Mouse (Mus musculus): ENCODE measurements around the gene Rnf182. TPM values are rescaled to one million over a fixed set of nuclear protein-coding genes. Genes with fewer than 3 reads are reported as not detected.
A peak's percentile ranks its signal among the peaks of the same experiment; 100 is the strongest.

Rnf182 gene
- 5.5 and 5.9 TPM in 2 replicates for polyA plus RNA-seq (2014; fragmentation: Nextera tagmentation; extraction: Ambion mirVana)

DNA sequence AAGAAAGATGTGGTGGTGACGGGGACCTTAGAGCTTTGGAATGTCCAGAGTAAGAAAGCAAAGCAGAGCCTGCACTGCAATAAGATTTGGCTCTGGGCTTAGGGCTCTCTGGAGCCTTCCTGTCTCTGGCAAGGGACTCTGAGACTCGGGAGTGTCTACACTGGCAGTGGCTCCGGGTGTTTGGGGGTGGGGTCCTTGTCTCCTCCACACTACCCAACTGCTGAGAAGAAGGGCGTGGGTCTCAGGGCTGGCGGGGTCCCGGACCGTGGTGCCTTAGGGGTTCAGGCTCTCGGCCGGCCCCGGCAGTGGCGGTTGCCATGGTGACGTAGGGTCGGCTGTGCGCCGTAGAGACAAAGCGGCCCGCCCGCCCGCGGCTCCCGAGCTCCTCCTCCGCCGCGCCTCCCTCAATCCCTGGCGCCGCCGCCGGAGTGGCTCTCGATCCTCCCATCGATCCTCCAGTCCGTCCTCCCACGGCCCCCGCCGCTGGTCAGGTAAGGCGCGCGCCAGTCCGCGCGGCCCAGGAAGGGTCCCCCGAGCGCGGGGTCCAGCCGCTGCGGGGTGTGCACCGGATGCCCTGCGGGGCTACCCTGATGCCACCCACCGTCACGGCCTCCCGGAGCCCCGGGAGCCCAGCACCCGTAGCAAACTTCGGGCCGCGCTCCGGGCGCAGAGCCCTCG is at the start of gene Rnf182:
Gene Rnf182 (plus strand): TSS at position 134 of the 678 bp plus-strand sequence.
- Histone ChIP-seq H3K36me3 (ENCODE audit: control insufficient read depth, insufficient read depth, low read length) (no peaks in the 10 kb centered on the region), H3K27ac (replicated peaks; ENCODE audit: low read depth, low read length) (no peak within 1 kb of the TSS), H3K9me3 (ENCODE audit: control insufficient read depth, low read length) (no peaks in the 10 kb centered on the region), H3K9ac (ENCODE audit: low read length) (peak within 1 kb of the TSS; percentile 89), H3K4me3 (ENCODE audit: low read depth, low read length) (peak within 1 kb of the TSS; percentile 79), H3K4me2 (ENCODE audit: low read depth, severe bottlenecking) (peak within 1 kb of the TSS; percentile 85), H3K27me3 (ENCODE audit: control insufficient read depth, insufficient read depth, low read length) (0 out of 2 replicates have a peak, but pooled peaks cover 3% of the 10 kb centered on the region), H3K4me1 (ENCODE audit: control insufficient read depth, insufficient read depth, low read length) (peaks cover 8% of the 10 kb centered on the region; the same call in 1 of the 2 replicates)
- DNase-seq (ENCODE audit: low spot score) (peak; percentile 90), ATAC-seq (ENCODE audit: insufficient number of reproducible peaks, low FRiP score, low TSS enrichment, low read depth) (peak; percentile 88)
- WGBS = under 1% methylated on average over 58 of the region's 58 CpGs

GRCm38 (mm10) chr13:43566184-43566583 is 49.3 kb upstream of the Rnf182 start:
- no peak for ATAC-seq (ENCODE audit: insufficient number of reproducible peaks, low FRiP score, low TSS enrichment, low read depth)
- H3K27ac ChIP-seq (replicated peaks; ENCODE audit: low read depth, low read length) = no peak overlapping the region
- 93% methylated on average over 8 of the region's 8 CpGs for WGBS
- no peaks in the 10 kb centered on the region for H3K9me3 ChIP-seq (ENCODE audit: control insufficient read depth, low read length)
- H3K4me3 ChIP-seq (ENCODE audit: low read depth, low read length) = no peak overlapping the region
- no peaks in the 10 kb centered on the region for H3K4me1 ChIP-seq (ENCODE audit: control insufficient read depth, insufficient read depth, low read length)
- H3K9ac ChIP-seq (ENCODE audit: low read length) = no peak overlapping the region
- no peaks in the 10 kb centered on the region for H3K36me3 ChIP-seq (ENCODE audit: control insufficient read depth, insufficient read depth, low read length)
- DNase-seq (ENCODE audit: low spot score) = no peak
- H3K4me2 ChIP-seq (ENCODE audit: low read depth, severe bottlenecking) = no peak overlapping the region
- no peaks in the 10 kb centered on the region for H3K27me3 ChIP-seq (ENCODE audit: control insufficient read depth, insufficient read depth, low read length)

- no peak for ATAC-seq (ENCODE audit: insufficient number of reproducible peaks, low FRiP score, low TSS enrichment, low read depth)
- no peaks in the 10 kb centered on the region for H3K9me3 ChIP-seq (ENCODE audit: control insufficient read depth, low read length)
- no peak overlapping the region for H3K4me3 ChIP-seq (ENCODE audit: low read depth, low read length)
- 76% methylated on average over 24 of the region's 25 CpGs for WGBS
- H3K27me3 ChIP-seq (ENCODE audit: control insufficient read depth, insufficient read depth, low read length) = no peaks in the 10 kb centered on the region
- no peak for DNase-seq (ENCODE audit: low spot score)
- H3K4me2 ChIP-seq (ENCODE audit: low read depth, severe bottlenecking) = no peak overlapping the region
- H3K27ac ChIP-seq (replicated peaks; ENCODE audit: low read depth, low read length) = no peak overlapping the region
- no peaks in the 10 kb centered on the region for H3K36me3 ChIP-seq (ENCODE audit: control insufficient read depth, insufficient read depth, low read length)
- no peak overlapping the region for H3K9ac ChIP-seq (ENCODE audit: low read length)
- H3K4me1 ChIP-seq (ENCODE audit: control insufficient read depth, insufficient read depth, low read length) = no peaks in the 10 kb centered on the region
Observed at GRCm38 (mm10) chr13:43567141-43567891, 48.2 kb upstream of the Rnf182 start.

GRCm38 (mm10) chr13:43573979-43574378 is 41.5 kb upstream of the Rnf182 start:
- DNase-seq (ENCODE audit: low spot score) (no peak), ATAC-seq (ENCODE audit: insufficient number of reproducible peaks, low FRiP score, low TSS enrichment, low read depth) (no peak)
- Histone ChIP-seq H3K9me3 (ENCODE audit: control insufficient read depth, low read length) (no peaks in the 10 kb centered on the region), H3K27ac (replicated peaks; ENCODE audit: low read depth, low read length) (no peak overlapping the region), H3K27me3 (ENCODE audit: control insufficient read depth, insufficient read depth, low read length) (no peaks in the 10 kb centered on the region), H3K4me1 (ENCODE audit: control insufficient read depth, insufficient read depth, low read length) (no peaks in the 10 kb centered on the region), H3K4me3 (ENCODE audit: low read depth, low read length) (no peak overlapping the region), H3K9ac (ENCODE audit: low read length) (no peak overlapping the region), H3K4me2 (ENCODE audit: low read depth, severe bottlenecking) (no peak overlapping the region), H3K36me3 (ENCODE audit: control insufficient read depth, insufficient read depth, low read length) (no peaks in the 10 kb centered on the region)
- WGBS = 84% methylated on average over 2 of the region's 2 CpGs

- WGBS = 89% methylated on average over 5 of the region's 5 CpGs
Observed at GRCm38 (mm10) chr13:43575431-43575830, 40.1 kb upstream of the Rnf182 start.

GRCm38 (mm10) chr13:43577254-43577653 is 38.3 kb upstream of the Rnf182 start:
- Histone ChIP-seq H3K4me3 (ENCODE audit: low read depth, low read length) (no peak overlapping the region), H3K27ac (replicated peaks; ENCODE audit: low read depth, low read length) (no peak overlapping the region), H3K27me3 (ENCODE audit: control insufficient read depth, insufficient read depth, low read length) (no peaks in the 10 kb centered on the region), H3K4me1 (ENCODE audit: control insufficient read depth, insufficient read depth, low read length) (no peaks in the 10 kb centered on the region), H3K36me3 (ENCODE audit: control insufficient read depth, insufficient read depth, low read length) (no peaks in the 10 kb centered on the region), H3K9ac (ENCODE audit: low read length) (no peak overlapping the region), H3K9me3 (ENCODE audit: control insufficient read depth, low read length) (no peaks in the 10 kb centered on the region), H3K4me2 (ENCODE audit: low read depth, severe bottlenecking) (no peak overlapping the region)
- no peak for ATAC-seq (ENCODE audit: insufficient number of reproducible peaks, low FRiP score, low TSS enrichment, low read depth)
- DNase-seq (ENCODE audit: low spot score) = no peak
- 66% methylated on average over 5 of the region's 5 CpGs for WGBS

More at GRCm38 (mm10) chr13:43575431-43575830, 40.1 kb upstream of the Rnf182 start:
- no peaks in the 10 kb centered on the region for H3K36me3 ChIP-seq (ENCODE audit: control insufficient read depth, insufficient read depth, low read length)
- no peak overlapping the region for H3K9ac ChIP-seq (ENCODE audit: low read length)
- no peaks in the 10 kb centered on the region for H3K4me1 ChIP-seq (ENCODE audit: control insufficient read depth, insufficient read depth, low read length)
- no peaks in the 10 kb centered on the region for H3K27me3 ChIP-seq (ENCODE audit: control insufficient read depth, insufficient read depth, low read length)
- H3K4me3 ChIP-seq (ENCODE audit: low read depth, low read length) = no peak overlapping the region
- no peaks in the 10 kb centered on the region for H3K9me3 ChIP-seq (ENCODE audit: control insufficient read depth, low read length)
- no peak overlapping the region for H3K4me2 ChIP-seq (ENCODE audit: low read depth, severe bottlenecking)
- ATAC-seq (ENCODE audit: insufficient number of reproducible peaks, low FRiP score, low TSS enrichment, low read depth) (no peak), DNase-seq (ENCODE audit: low spot score) (no peak)
- H3K27ac ChIP-seq (replicated peaks; ENCODE audit: low read depth, low read length) = no peak overlapping the region

DNA sequence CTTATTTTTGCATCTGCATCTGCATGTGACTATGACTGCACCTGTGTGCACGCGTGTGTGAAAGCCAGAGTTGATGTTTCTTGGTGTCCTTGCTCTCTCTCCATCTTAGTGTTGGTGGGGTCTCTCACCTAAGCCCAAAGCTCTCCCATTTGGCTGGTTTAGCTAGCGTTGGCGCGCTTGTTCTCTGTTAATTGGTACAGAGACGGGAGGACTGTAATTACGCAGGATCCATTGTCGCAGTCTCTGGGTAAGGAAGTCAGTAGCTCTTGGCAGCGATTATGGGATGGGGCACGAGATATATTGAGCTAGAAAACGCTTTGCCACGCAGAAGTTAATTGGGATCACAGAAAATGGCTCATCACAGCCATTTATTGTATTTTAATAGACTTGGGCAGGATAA is 37.7 kb upstream of the Rnf182 start:
- 93% methylated on average over 12 of the region's 12 CpGs for WGBS
- ATAC-seq (ENCODE audit: insufficient number of reproducible peaks, low FRiP score, low TSS enrichment, low read depth) (no peak), DNase-seq (ENCODE audit: low spot score) (no peak)
- Histone ChIP-seq H3K27ac (replicated peaks; ENCODE audit: low read depth, low read length) (no peak overlapping the region), H3K36me3 (ENCODE audit: control insufficient read depth, insufficient read depth, low read length) (no peaks in the 10 kb centered on the region), H3K27me3 (ENCODE audit: control insufficient read depth, insufficient read depth, low read length) (no peaks in the 10 kb centered on the region), H3K9ac (ENCODE audit: low read length) (no peak overlapping the region), H3K4me2 (ENCODE audit: low read depth, severe bottlenecking) (no peak overlapping the region), H3K4me1 (ENCODE audit: control insufficient read depth, insufficient read depth, low read length) (no peaks in the 10 kb centered on the region), H3K9me3 (ENCODE audit: control insufficient read depth, low read length) (no peaks in the 10 kb centered on the region), H3K4me3 (ENCODE audit: low read depth, low read length) (no peak overlapping the region)

- H3K4me3 ChIP-seq (ENCODE audit: low read depth, low read length) = no peak overlapping the region
- 0 out of 2 replicates have a peak, but pooled peaks cover 3% of the 10 kb centered on the region for H3K4me1 ChIP-seq (ENCODE audit: control insufficient read depth, insufficient read depth, low read length)
- WGBS = 22% methylated on average over 18 of the region's 18 CpGs
- no peak overlapping the region for H3K27ac ChIP-seq (replicated peaks; ENCODE audit: low read depth, low read length)
- no peaks in the 10 kb centered on the region for H3K9me3 ChIP-seq (ENCODE audit: control insufficient read depth, low read length)
- no peaks in the 10 kb centered on the region for H3K36me3 ChIP-seq (ENCODE audit: control insufficient read depth, insufficient read depth, low read length)
- H3K27me3 ChIP-seq (ENCODE audit: control insufficient read depth, insufficient read depth, low read length) = no peaks in the 10 kb centered on the region
- ATAC-seq (ENCODE audit: insufficient number of reproducible peaks, low FRiP score, low TSS enrichment, low read depth) (no peak), DNase-seq (ENCODE audit: low spot score) (peak; percentile 76)
- no peak overlapping the region for H3K4me2 ChIP-seq (ENCODE audit: low read depth, severe bottlenecking)
- H3K9ac ChIP-seq (ENCODE audit: low read length) = no peak overlapping the region
Observed at GRCm38 (mm10) chr13:43579740-43580139, 35.8 kb upstream of the Rnf182 start.

Measured in limb, embryonic 11.5 days (tissue).